Mouse (Mus musculus) retina, postnatal 7 days (tissue): Measurements from ENCODE around the gene Yeats2.

ENCODE experiments used
- DNase-seq: peaks from one replicate; pipeline ENCODE4 v3.0.0-alpha.2; 2012; ENCODE audit warnings: low read depth, low spot score

Yeats2 gene

GRCm38 (mm10) chr16:20191161-20191882, 50.5 kb downstream of the Yeats2 start:
- DNase-seq = no peak

GRCm38 (mm10) chr16:20192043-20192442, 51.2 kb downstream of the Yeats2 start:
- no peak for DNase-seq

- DNase-seq = peak; percentile 14
Measured at GRCm38 (mm10) chr16:20195546-20195945, 54.7 kb downstream of the Yeats2 start.

GRCm38 (mm10) chr16:20196962-20197361, 56.1 kb downstream of the Yeats2 start:
- DNase-seq = no peak

- no peak for DNase-seq
Measured at GRCm38 (mm10) chr16:20199501-20200201, 58.8 kb downstream of the Yeats2 start.

- DNase-seq = peak; percentile 51
Measured at GRCm38 (mm10) chr16:20213591-20214226, 72.8 kb downstream of the Yeats2 start.

- DNase-seq = no peak
Measured at GRCm38 (mm10) chr16:20222726-20223125, 81.9 kb downstream of the Yeats2 start.

GRCm38 (mm10) chr16:20226676-20227075, 85.8 kb downstream of the Yeats2 start:
- no peak for DNase-seq

GRCm38 (mm10) chr16:20227504-20227903, 86.6 kb downstream of the Yeats2 start:
- DNase-seq = no peak

GRCm38 (mm10) chr16:20228167-20228566, 87.3 kb downstream of the Yeats2 start:
- DNase-seq = no peak

GRCm38 (mm10) chr16:20234406-20234805, 93.5 kb downstream of the Yeats2 start:
- no peak for DNase-seq

- DNase-seq = peak; percentile 9
Measured at GRCm38 (mm10) chr16:20237426-20237825, 96.6 kb downstream of the Yeats2 start.

GRCm38 (mm10) chr16:20238646-20239045, 97.8 kb downstream of the Yeats2 start:
- no peak for DNase-seq

- peak; percentile 24 for DNase-seq
Measured at GRCm38 (mm10) chr16:20240468-20241414, 99.9 kb downstream of the Yeats2 start, which contains the start of gene Map6d1. TSS of gene Map6d1 (minus strand) at chr16:20241358.

- no peak for DNase-seq
Measured at GRCm38 (mm10) chr16:20247103-20247502, 106.2 kb downstream of the Yeats2 start.

GRCm38 (mm10) chr16:20248442-20249174, 107.7 kb downstream of the Yeats2 start:
- DNase-seq = no peak

GRCm38 (mm10) chr16:20257926-20258325, 117.1 kb downstream of the Yeats2 start:
- DNase-seq = no peak

- DNase-seq = no peak
Measured at GRCm38 (mm10) chr16:20265089-20265488, 124.2 kb downstream of the Yeats2 start.

- DNase-seq = no peak
Measured at GRCm38 (mm10) chr16:20271339-20271738, 130.5 kb downstream of the Yeats2 start.

GRCm38 (mm10) chr16:20272994-20273393, 132.1 kb downstream of the Yeats2 start:
- no peak for DNase-seq

GRCm38 (mm10) chr16:20279395-20279794, 138.5 kb downstream of the Yeats2 start:
- no peak for DNase-seq
